Mouse (Mus musculus) intestine, embryonic 15.5 days (tissue): ENCODE data around the gene D7Ertd443e. TPM values are rescaled to one million over a fixed set of nuclear protein-coding genes. Genes with fewer than 3 reads are reported as not detected.

ENCODE experiments used
- ATAC-seq: fragments of 200-750 bp; cut with Nextera tagmentation; 2 replicates; pipeline ENCODE4 v1.8.0; 2017; ENCODE audit warnings: moderate TSS enrichment, moderate library complexity
- H3K27ac ChIP-seq: fragments of 300-500 bp; sonication (generic); 2 replicates; pipeline ENCODE4 v1.5.1; 2015; ENCODE audit warnings: mild to moderate bottlenecking, inconsistent platforms
- H3K27me3 ChIP-seq: fragments of 300-500 bp; sonication (generic); replicated peaks from 2 replicates; pipeline ENCODE4 v1.6.1; 2015; ENCODE audit warnings: inconsistent platforms
- H3K36me3 ChIP-seq: fragments of 300-500 bp; sonication (generic); 2 replicates; pipeline ENCODE4 v1.6.1; 2015; ENCODE audit warnings: inconsistent platforms
- H3K4me1 ChIP-seq: fragments of 300-500 bp; sonication (generic); replicated peaks from 2 replicates; pipeline ENCODE4 v1.6.1; 2015; ENCODE audit warnings: inconsistent platforms
- H3K4me2 ChIP-seq: fragments of 300-500 bp; sonication (generic); replicated peaks from 2 replicates; pipeline ENCODE4 v1.6.1; 2015; ENCODE audit warnings: mild to moderate bottlenecking, inconsistent platforms
- H3K4me3 ChIP-seq: fragments of 300-500 bp; sonication (generic); replicated peaks from 2 replicates; pipeline ENCODE4 v1.5.1; 2015; ENCODE audit warnings: inconsistent platforms
- H3K9ac ChIP-seq: fragments of 300-500 bp; sonication (generic); 2 replicates; pipeline ENCODE4 v1.6.1; 2015; ENCODE audit warnings: inconsistent platforms
- H3K9me3 ChIP-seq: fragments of 300-500 bp; sonication (generic); 2 replicates; pipeline ENCODE4 v1.6.1; 2016; ENCODE audit warnings: inconsistent platforms
- WGBS: fragments of 180-500 bp; shearing (Covaris S2); methylation state at CpG from one replicate; pipeline ENCODE4 v1.1.7; 2015; 5-methylcytosine and 5-hydroxymethylcytosine counted together
- polyA plus RNA-seq: library from polyadenylated mRNA; unstranded; fragments of >200 nt; fragmentation: Nextera tagmentation; extraction: Ambion mirVana; gene quantifications from 2 replicates; pipeline ENCODE4 v1.2.1, GENCODE M21; 2015

The D7Ertd443e gene
- polyA plus RNA-seq, 1 experiment from 2014 or later: 0.05 TPM

DNA sequence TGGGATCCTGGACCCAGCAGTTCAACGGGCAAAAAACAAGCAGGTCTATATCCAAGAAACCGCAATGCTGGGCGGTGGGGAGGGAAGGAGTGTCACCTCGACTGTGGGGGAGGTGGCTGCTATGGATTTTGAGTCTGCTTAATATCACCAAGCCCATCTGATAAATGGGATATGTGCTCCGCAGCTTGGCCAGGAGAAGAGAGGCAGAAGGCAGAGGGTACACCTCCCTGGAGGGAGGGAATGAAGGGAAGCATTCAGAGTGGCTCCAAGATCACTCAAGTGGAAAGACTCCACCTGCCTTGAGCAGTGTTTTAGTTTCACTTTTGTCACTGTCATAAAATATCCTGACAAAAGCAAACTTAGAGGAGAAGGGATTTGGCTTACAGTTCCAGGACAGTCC, 112.5 kb downstream of the D7Ertd443e start:
- Histone ChIP-seq H3K36me3 (no peaks in the 10 kb centered on the region), H3K4me1 (no peaks in the 10 kb centered on the region), H3K4me3 (no peak overlapping the region), H3K27me3 (no peaks in the 10 kb centered on the region), H3K9ac (no peak overlapping the region), H3K9me3 (no peaks in the 10 kb centered on the region), H3K4me2 (no peak overlapping the region), H3K27ac (no peak overlapping the region)
- WGBS: 78% methylated on average over 5 of the region's 5 CpGs
- no peak for ATAC-seq

DNA sequence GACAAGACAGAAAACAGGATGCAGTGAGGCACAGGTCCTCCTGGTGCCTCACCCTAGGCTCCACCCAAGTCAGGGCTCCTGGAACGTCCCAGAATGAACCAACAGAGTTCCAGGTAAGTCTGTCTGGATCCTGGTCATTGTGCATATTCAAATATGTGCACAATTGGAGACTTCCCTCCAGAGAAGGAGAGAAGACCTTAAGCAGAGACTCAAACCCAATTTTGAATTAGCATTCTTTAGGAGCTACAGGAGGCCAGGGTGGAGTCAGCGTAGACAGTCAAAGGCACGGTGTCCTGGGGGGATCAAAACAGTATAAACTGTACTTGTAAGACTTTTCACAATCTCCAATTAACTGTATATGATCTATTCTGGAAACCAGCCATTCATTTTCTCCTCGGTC, 113.0 kb downstream of the D7Ertd443e start:
- no peaks in the 10 kb centered on the region for H3K9me3 ChIP-seq
- no peaks in the 10 kb centered on the region for H3K4me1 ChIP-seq
- no peaks in the 10 kb centered on the region for H3K27me3 ChIP-seq
- H3K9ac ChIP-seq: no peak overlapping the region
- H3K36me3 ChIP-seq: no peaks in the 10 kb centered on the region
- no peak for ATAC-seq
- WGBS: 78% methylated on average over 4 of the region's 4 CpGs
- H3K27ac ChIP-seq: no peak overlapping the region
- no peak overlapping the region for H3K4me2 ChIP-seq
- H3K4me3 ChIP-seq: no peak overlapping the region

DNA sequence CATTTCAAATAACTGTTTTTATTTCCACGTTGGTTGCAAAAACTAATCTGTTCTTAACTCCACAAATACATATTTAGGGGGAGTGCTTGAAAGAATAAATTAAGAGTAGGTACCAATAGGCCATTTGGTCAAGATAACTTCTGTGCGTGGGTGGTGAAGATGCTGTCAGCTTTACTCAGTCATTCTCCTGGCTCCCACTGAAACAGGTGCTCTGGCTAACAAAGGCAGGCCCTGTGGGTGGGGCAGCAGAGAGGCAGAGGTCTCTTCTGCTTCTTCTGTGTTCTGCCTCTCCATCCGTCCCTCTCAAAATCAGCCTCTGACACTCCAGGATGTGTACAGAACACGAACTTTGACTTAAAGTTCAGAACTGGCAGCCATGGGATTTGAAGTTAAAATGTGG, 119.7 kb downstream of the D7Ertd443e start:
- Histone ChIP-seq H3K36me3 (no peaks in the 10 kb centered on the region), H3K9me3 (no peaks in the 10 kb centered on the region), H3K27me3 (no peaks in the 10 kb centered on the region), H3K9ac (no peak overlapping the region), H3K4me3 (no peak overlapping the region), H3K4me2 (no peak overlapping the region), H3K27ac (no peak overlapping the region), H3K4me1 (peaks cover 5% of the 10 kb centered on the region; the same call in 1 of the 2 replicates)
- ATAC-seq: no peak
- 77% methylated on average over 4 of the region's 4 CpGs for WGBS

DNA sequence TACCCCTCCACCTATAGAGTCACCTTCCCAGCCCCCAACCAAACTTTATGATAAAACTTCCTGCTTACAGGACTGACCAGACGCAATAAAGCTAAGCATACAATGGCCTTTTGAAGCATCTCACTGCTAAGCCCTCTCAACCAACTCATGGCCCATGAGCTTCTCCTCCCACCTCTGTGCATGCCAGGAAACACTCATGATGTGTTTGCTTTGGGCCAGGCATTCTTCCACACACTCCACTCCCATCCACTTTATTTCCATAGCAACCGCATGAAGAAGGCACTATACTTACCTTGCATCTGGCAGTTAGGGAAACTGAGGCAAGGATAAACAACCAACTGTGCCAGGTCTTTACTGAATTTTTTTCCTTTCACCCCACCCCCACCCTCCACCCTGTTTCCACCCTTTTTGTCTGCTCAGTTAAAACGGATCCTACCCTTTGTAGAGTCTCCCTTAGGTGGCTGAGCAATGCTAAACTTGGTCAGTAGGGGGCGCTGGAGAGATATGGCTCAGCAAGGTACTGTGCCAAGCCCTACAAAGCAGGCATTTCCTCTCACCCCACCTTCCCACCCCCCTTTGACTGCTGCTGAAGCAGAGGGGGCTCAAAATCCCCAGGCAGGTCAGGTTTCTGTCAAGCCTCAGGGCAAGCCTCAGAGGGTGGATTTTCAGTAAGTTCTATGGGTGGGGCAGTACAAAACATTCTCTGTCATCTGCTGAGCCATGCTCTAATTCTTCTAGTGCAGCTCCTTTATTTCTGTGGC, 122.1 kb downstream of the D7Ertd443e start:
- WGBS: 43% methylated on average over 4 of the region's 4 CpGs
- Histone ChIP-seq H3K4me1 (peaks cover 5% of the 10 kb centered on the region; the same call in 1 of the 2 replicates), H3K4me2 (no peak overlapping the region), H3K9ac (no peak overlapping the region), H3K27me3 (no peaks in the 10 kb centered on the region), H3K4me3 (no peak overlapping the region), H3K9me3 (no peaks in the 10 kb centered on the region), H3K27ac (no peak overlapping the region), H3K36me3 (no peaks in the 10 kb centered on the region)
- ATAC-seq: 0 out of 2 replicates have a peak, but pooled peaks have one; percentile 45

DNA sequence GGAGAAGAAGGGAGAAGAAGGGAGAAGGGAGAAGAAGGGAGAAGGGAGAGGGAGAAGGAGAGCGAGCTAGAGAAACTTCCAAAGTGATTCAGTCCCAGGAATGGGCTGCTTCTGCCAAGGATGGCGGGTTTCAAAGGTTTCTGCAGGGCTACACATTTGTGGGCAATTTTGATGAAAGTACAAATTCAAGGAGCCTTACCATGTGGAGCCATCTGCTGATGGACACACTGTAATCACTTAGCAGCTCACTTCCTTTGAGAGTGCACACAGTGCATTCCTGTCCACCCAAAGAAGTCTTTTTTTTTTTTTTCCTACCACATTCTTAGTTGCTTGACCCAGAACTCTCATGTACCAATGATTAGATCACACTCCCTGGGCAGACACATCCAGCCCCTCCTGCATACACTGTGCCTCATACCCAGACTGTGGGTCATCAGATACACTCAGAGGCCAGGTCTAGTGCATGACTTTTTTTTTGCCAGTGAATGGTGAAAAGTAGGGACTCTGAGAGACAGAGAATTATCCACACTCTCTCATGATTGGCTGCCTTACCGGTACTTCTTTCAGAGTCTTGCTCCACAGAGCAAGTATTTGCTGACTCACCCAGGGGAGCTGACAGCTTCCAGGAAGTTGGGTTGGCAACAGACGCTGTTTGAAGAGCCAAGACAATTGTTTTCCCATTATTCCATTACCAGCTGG, 124.3 kb downstream of the D7Ertd443e start:
- no peak overlapping the region for H3K4me2 ChIP-seq
- H3K36me3 ChIP-seq: no peaks in the 10 kb centered on the region
- H3K27ac ChIP-seq: no peak overlapping the region
- ATAC-seq: no peak
- WGBS: 40% methylated on average over 4 of the region's 4 CpGs
- H3K9me3 ChIP-seq: no peaks in the 10 kb centered on the region
- H3K27me3 ChIP-seq: no peaks in the 10 kb centered on the region
- no peak overlapping the region for H3K4me3 ChIP-seq
- peaks cover 5% of the 10 kb centered on the region; the same call in 1 of the 2 replicates for H3K4me1 ChIP-seq
- H3K9ac ChIP-seq: no peak overlapping the region

DNA sequence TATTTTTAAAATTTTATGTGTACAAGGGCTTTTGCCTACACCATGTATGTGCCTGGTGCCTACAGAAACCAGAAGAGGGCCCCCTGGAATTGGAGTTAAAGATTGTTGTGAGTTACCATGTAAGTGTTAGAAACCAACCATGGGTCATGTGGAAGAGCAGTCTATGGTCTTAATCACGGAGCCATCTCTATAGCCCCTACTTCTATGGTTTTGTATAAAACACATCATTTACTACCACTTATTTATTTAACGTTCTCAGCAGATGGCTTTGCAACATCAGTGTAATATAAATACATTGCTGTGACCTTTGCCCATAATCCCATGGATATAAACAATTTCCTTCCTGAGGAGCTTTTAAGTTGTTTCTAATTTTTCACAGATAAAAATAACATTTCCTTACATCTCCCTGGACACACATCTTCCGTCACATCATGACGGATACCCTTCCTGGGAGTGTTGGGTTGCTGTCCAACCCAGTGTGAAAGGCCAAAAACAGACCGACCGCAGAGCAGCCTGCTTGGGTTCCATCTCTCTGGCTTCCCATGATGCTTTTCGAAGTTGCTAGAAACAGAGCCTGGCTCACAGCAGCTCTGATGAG, 135.1 kb downstream of the D7Ertd443e start:
- peak; percentile 45; the same call in 1 of the 2 replicates for ATAC-seq
- Histone ChIP-seq H3K36me3 (no peaks in the 10 kb centered on the region), H3K9me3 (no peaks in the 10 kb centered on the region), H3K27ac (no peak overlapping the region; the same call in 1 of the 2 replicates), H3K4me2 (no peak overlapping the region), H3K27me3 (no peaks in the 10 kb centered on the region), H3K9ac (no peak overlapping the region), H3K4me1 (no peaks in the 10 kb centered on the region), H3K4me3 (no peak overlapping the region)
- 43% methylated on average over 7 of the region's 7 CpGs for WGBS

DNA sequence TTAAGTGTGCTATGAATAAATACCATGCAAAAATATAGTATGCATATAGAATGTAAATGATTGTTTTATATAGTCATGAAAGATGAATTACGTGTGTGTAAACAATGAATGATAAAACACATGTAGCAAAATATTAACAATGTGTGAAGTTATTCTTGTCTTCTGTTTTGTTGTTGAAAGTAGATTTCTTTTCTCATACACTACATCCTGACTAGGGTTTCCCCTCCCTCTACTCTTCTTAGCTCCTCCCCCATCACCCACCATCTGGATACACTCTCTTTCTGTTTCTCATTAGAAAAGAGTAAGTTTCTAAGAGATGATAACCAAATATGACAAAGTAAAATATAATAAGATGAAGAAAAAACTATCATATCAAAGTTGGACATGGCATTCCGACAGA, 137.4 kb downstream of the D7Ertd443e start:
- no peak overlapping the region for H3K9ac ChIP-seq
- 89% methylated on average over 2 of the region's 2 CpGs for WGBS
- ATAC-seq: no peak
- H3K9me3 ChIP-seq: no peaks in the 10 kb centered on the region
- no peaks in the 10 kb centered on the region for H3K36me3 ChIP-seq
- no peaks in the 10 kb centered on the region for H3K4me1 ChIP-seq
- H3K4me3 ChIP-seq: no peak overlapping the region
- H3K27ac ChIP-seq: no peak overlapping the region
- H3K27me3 ChIP-seq: no peaks in the 10 kb centered on the region
- no peak overlapping the region for H3K4me2 ChIP-seq

DNA sequence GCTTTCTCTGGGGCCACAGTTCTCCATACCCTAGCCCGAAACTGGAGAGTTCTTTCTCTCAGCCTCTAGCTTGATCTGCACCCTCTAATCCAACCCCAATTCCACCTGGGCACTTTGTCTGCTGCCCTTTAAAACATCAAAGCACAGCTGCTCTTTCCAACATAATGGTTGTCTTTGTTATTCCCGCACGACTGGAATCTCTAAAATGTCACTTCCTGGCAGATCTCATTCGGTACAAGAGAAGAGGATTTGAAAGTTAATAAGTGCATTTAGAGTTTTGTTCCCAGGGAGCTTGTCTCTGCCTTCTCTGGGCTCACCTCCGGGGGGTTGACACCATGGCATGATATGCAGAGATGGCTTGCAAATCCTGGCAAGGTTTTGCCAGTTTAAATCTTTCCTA, 138.8 kb downstream of the D7Ertd443e start:
- Histone ChIP-seq H3K36me3 (no peaks in the 10 kb centered on the region), H3K9ac (no peak overlapping the region), H3K27ac (no peak overlapping the region), H3K9me3 (no peaks in the 10 kb centered on the region), H3K27me3 (no peaks in the 10 kb centered on the region), H3K4me3 (no peak overlapping the region), H3K4me2 (no peak overlapping the region), H3K4me1 (no peaks in the 10 kb centered on the region)
- no peak for ATAC-seq
- 50% methylated on average over 5 of the region's 5 CpGs for WGBS

DNA sequence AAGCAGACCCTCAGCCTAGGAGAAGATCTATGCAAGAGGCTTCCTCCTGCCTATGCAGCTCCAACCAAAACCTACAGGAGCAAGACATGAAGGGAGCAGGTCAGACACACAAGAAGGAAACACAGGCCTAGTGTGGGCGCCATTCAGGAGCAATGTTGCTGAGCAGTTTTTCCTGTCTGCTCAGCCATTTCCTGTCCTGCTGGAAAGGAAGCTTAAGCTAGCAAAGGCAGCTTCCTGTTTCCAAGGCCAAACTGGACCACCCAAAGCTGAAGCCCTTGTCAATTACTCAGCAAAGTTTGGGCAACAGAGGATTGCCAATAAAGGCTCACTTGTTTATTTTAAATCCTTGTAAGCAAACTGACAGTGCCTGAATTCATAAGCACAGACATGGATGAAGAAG, 142.7 kb downstream of the D7Ertd443e start:
- Histone ChIP-seq H3K9ac (no peak overlapping the region), H3K4me2 (no peak overlapping the region), H3K27ac (no peak overlapping the region), H3K4me3 (no peak overlapping the region), H3K27me3 (no peaks in the 10 kb centered on the region), H3K4me1 (no peaks in the 10 kb centered on the region), H3K9me3 (no peaks in the 10 kb centered on the region), H3K36me3 (no peaks in the 10 kb centered on the region)
- no peak for ATAC-seq
- WGBS: 87% methylated on average over 1 of the region's 1 CpGs

DNA sequence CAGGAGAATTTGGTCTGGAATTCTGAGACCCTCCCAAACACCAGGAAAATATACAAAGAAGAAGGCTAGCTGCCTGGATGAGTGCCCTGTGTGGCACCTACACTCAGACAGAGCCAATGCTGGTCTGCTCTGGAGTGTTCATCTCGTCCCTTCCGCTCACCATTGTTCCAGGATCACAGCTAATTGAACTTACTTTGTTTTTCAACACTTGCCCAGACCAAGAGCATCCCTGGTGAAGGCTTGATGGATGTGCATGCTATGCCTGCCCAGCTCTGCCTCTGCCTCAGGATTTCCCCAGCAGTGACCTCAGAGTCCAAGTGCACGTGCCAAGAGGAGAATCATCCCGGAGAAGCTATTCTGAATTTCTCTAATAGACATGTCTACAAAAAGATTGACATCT, 144.2 kb downstream of the D7Ertd443e start:
- no peaks in the 10 kb centered on the region for H3K4me1 ChIP-seq
- no peak overlapping the region for H3K27ac ChIP-seq
- H3K9me3 ChIP-seq: no peaks in the 10 kb centered on the region
- H3K27me3 ChIP-seq: no peaks in the 10 kb centered on the region
- H3K4me3 ChIP-seq: no peak overlapping the region
- no peak overlapping the region for H3K9ac ChIP-seq
- ATAC-seq: no peak
- WGBS: 77% methylated on average over 4 of the region's 4 CpGs
- H3K4me2 ChIP-seq: no peak overlapping the region
- H3K36me3 ChIP-seq: no peaks in the 10 kb centered on the region

DNA sequence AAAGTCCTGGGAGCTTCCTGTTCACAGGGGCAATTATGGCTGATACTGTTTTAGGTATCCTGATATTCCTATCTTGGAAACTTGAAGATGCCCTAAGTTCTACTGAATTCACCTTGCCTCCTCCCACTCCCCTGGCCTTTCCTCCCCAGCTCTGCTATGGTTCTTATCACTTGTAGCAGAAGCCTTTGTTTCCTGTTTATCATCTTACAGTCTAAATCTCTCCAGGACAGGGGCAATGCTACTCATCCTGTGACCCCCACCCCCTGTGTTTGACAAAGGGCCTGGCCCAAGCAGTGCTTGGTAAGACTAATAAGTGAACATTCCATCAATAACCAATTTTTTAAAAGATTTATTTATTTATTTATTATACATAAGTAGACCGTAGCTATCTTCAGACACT, 144.9 kb downstream of the D7Ertd443e start:
- no peak for ATAC-seq
- Histone ChIP-seq H3K27me3 (no peaks in the 10 kb centered on the region), H3K4me1 (no peaks in the 10 kb centered on the region), H3K4me3 (no peak overlapping the region), H3K27ac (no peak overlapping the region), H3K4me2 (no peak overlapping the region), H3K9me3 (no peaks in the 10 kb centered on the region), H3K36me3 (no peaks in the 10 kb centered on the region), H3K9ac (no peak overlapping the region)
- WGBS: 82% methylated on average over 1 of the region's 1 CpGs

DNA sequence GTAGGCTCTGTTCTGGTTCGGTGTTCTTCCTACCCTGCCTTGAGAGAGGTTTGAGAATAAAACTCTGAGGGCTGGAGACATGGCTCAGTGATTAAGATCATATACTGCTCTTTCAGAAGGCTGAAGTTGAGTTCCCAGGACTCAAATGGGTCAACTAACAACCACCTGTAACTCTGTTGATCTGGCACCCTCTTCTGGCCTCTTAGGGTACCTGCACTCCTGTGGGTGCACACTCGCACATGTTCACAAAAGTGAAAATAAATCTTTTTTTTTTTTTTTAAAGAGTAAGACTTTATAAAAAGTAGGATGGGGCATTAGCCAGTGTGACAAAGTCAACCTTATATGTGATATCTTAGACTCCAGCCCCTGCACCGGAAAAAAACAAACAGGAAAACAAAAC, 146.6 kb downstream of the D7Ertd443e start:
- H3K4me3 ChIP-seq: no peak overlapping the region
- 93% methylated on average over 3 of the region's 3 CpGs for WGBS
- H3K27me3 ChIP-seq: no peaks in the 10 kb centered on the region
- H3K27ac ChIP-seq: no peak overlapping the region
- no peaks in the 10 kb centered on the region for H3K4me1 ChIP-seq
- no peaks in the 10 kb centered on the region for H3K36me3 ChIP-seq
- no peaks in the 10 kb centered on the region for H3K9me3 ChIP-seq
- H3K9ac ChIP-seq: no peak overlapping the region
- ATAC-seq: no peak
- no peak overlapping the region for H3K4me2 ChIP-seq
